Mouse (Mus musculus): ENCODE data around the gene Gm9758. TPM values are rescaled to one million over a fixed set of nuclear protein-coding genes. Genes with fewer than 3 reads are reported as not detected.
"Not testable (repeated sequence)": the region's sequence is repeated elsewhere in the genome, so short reads cannot be mapped to it uniquely, and the experiment has no call there.

Gene Gm9758
- total and polyA plus RNA-seq, 2 experiments from 2014 or later: not detected

- TF ChIP-seq CTCF (IDR thresholded peaks at IDR 0.05; ENCODE audit: low read depth): no peak
- no peak for TF ChIP-seq EP300 (IDR thresholded peaks at IDR 0.05; ENCODE audit: low read depth)
- H3K27ac ChIP-seq (ENCODE audit: low read depth): no peak overlapping the region
- H3K4me3 ChIP-seq (ENCODE audit: low read depth, low read length): no peak overlapping the region
- no peaks in the 10 kb centered on the region for H3K36me3 ChIP-seq (replicated peaks; ENCODE audit: control insufficient read depth, insufficient read depth, low read length)
- no peaks in the 10 kb centered on the region for H3K4me1 ChIP-seq (ENCODE audit: control insufficient read depth, insufficient read depth)
- ATAC-seq (ENCODE audit: insufficient read depth, low read depth) (no peak), DNase-seq (ENCODE audit: low spot score) (no peak)
- 42% methylated on average over 3 of the region's 3 CpGs for WGBS
- no peak overlapping the region for H3K4me2 ChIP-seq (ENCODE audit: low read depth, low read length)
- H3K27me3 ChIP-seq (ENCODE audit: control insufficient read depth, insufficient read depth, low read length): no peaks in the 10 kb centered on the region
- H3K9me3 ChIP-seq (replicated peaks; ENCODE audit: control insufficient read depth, low read length): no peaks in the 10 kb centered on the region
- no peak overlapping the region for H3K9ac ChIP-seq (replicated peaks; ENCODE audit: low read depth, low read length)
Measured at GRCm38 (mm10) chr5:14892242-14892641, 22.5 kb downstream of the Gm9758 start.

GRCm38 (mm10) chr5:14885291-14885690, 29.4 kb downstream of the Gm9758 start:
- DNase-seq (ENCODE audit: low spot score); H3K36me3 ChIP-seq (replicated peaks; ENCODE audit: control insufficient read depth, insufficient read depth, low read length); H3K4me1 ChIP-seq (ENCODE audit: control insufficient read depth, insufficient read depth); H3K27ac ChIP-seq (ENCODE audit: low read depth); H3K9ac ChIP-seq (replicated peaks; ENCODE audit: low read depth, low read length); H3K9me3 ChIP-seq (replicated peaks; ENCODE audit: control insufficient read depth, low read length); H3K4me3 ChIP-seq (ENCODE audit: low read depth, low read length); H3K27me3 ChIP-seq (ENCODE audit: control insufficient read depth, insufficient read depth, low read length); H3K4me2 ChIP-seq (ENCODE audit: low read depth, low read length): not testable (repeated sequence)
- WGBS: 24% methylated on average over 2 of the region's 2 CpGs
- peak; percentile 62 for ATAC-seq (ENCODE audit: insufficient read depth, low read depth)

Other genes starting within 250 kb of the Gm9758 start
- gene Speer4e, start 23.5 kb upstream of the Gm9758 start, total RNA-seq (2014; rRNA removed; ENCODE audit: low replicate concordance): not detected in 2 replicates
- not detected in 2 replicates for gene Speer4e, start 23.5 kb upstream of the Gm9758 start, polyA plus RNA-seq (2015; fragmentation: Nextera tagmentation; extraction: Ambion mirVana)
- not detected in 2 replicates for gene Gm10354, start 64.0 kb upstream of the Gm9758 start, total RNA-seq (2014; rRNA removed; ENCODE audit: low replicate concordance)
- not detected in 2 replicates for gene Gm10354, start 64.0 kb upstream of the Gm9758 start, polyA plus RNA-seq (2015; fragmentation: Nextera tagmentation; extraction: Ambion mirVana)
- not detected in 2 replicates for gene Gm17019, start 118.1 kb upstream of the Gm9758 start, total RNA-seq (2014; rRNA removed; ENCODE audit: low replicate concordance)
- not detected in 2 replicates for gene Gm17019, start 118.1 kb upstream of the Gm9758 start, polyA plus RNA-seq (2015; fragmentation: Nextera tagmentation; extraction: Ambion mirVana)